Mouse (Mus musculus) cerebellum, postnatal 10 days (tissue): Measurements from ENCODE around the gene Kcnk5.
A peak's percentile ranks its signal among the peaks of the same experiment; 100 is the strongest.

ENCODE experiments used
- DNase-seq, 2 experiments: peaks; one replicate each; pipeline ENCODE4 v3.0.0; 2021; ENCODE audit warnings: mixed read lengths in 2 of 2

The Kcnk5 gene

GRCm38 (mm10) chr14:20113189-20113961, 68.2 kb downstream of the Kcnk5 start:
- DNase-seq: no peak

- DNase-seq: no peak
Observed at GRCm38 (mm10) chr14:20112218-20112617, 69.4 kb downstream of the Kcnk5 start.

GRCm38 (mm10) chr14:20110945-20111344, 70.7 kb downstream of the Kcnk5 start:
- no peak for DNase-seq

- no peak for DNase-seq
Observed at GRCm38 (mm10) chr14:20106271-20106670, 75.3 kb downstream of the Kcnk5 start.

- DNase-seq: peak; percentile 20 to 28
Observed at GRCm38 (mm10) chr14:20103207-20103606, 78.4 kb downstream of the Kcnk5 start.

- DNase-seq: no peak
Observed at GRCm38 (mm10) chr14:20098061-20098460, 83.5 kb downstream of the Kcnk5 start.

- DNase-seq: no peak
Observed at GRCm38 (mm10) chr14:20094942-20095341, 86.7 kb downstream of the Kcnk5 start.

GRCm38 (mm10) chr14:20093493-20093892, 88.1 kb downstream of the Kcnk5 start:
- DNase-seq: no peak
